In the genomic region with DNA sequence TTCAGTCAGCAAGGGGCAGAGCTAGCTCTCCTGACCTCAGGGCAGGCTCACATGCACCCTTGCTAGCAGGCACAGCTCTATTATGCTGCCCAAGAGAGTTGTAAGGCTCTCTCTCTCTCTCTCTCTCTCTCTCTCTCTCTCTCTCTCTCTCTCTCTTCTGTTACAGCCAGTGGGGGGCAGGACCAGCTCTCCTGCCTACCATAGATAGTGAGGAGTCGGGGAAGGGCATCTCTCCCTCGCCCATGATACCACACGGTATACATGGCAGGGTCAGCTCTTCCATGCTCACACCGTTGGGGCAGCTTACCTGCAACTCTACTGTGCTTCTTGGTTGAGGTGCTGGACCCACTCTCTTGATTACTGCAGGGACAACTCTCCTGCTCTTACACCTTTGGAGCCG, we compare ENCODE assay signal across 25 mouse cellular contexts. TPM values are rescaled to one million over a fixed set of nuclear protein-coding genes. Genes with fewer than 3 reads are reported as not detected.
DNase-seq lines count a peak whose midpoint lies in the region; ATAC-seq lines count a peak whose summit lies in the region.
"Had no signal": no experiment of that assay in that cellular context is flagged by ENCODE, and none has a peak within 500 bp of the region (broad histone marks: within the 10 kb centered on the region; RNA-seq: fewer than 3 reads in every experiment).

No protein-coding gene starts in this region.

- no peaks in the 10 kb centered on the region for H3K36me3 ChIP-seq in liver, embryonic 12.5 days
- no peaks in the 10 kb centered on the region for H3K36me3 ChIP-seq in liver, embryonic 13.5 days
- no peaks in the 10 kb centered on the region for H3K36me3 ChIP-seq in liver, embryonic 15.5 days (replicated peaks)
- H3K36me3 ChIP-seq: forebrain, embryonic 10.5 days; hindbrain, embryonic 10.5 days; hindbrain, embryonic 13.5 days had no signal

- no peak overlapping the region for H3K27ac ChIP-seq in liver, embryonic 12.5 days
- no peak overlapping the region for H3K27ac ChIP-seq in liver, embryonic 13.5 days
- H3K27ac ChIP-seq in liver, embryonic 15.5 days (replicated peaks): no peak overlapping the region
- H3K27ac ChIP-seq: forebrain, embryonic 10.5 days; forebrain, embryonic 13.5 days; heart, adult 2 months; hindbrain, embryonic 10.5 days; hindbrain, embryonic 13.5 days had no signal

- WGBS in liver, embryonic 12.5 days (ENCODE audit: insufficient replicate concordance): 67% methylated on average over 5 of the region's 5 CpGs
- 66% methylated on average over 5 of the region's 5 CpGs for WGBS in liver, embryonic 13.5 days (ENCODE audit: insufficient replicate concordance)
- 51% methylated on average over 5 of the region's 5 CpGs for WGBS in liver, embryonic 15.5 days (ENCODE audit: insufficient replicate concordance)

- ATAC-seq in liver, embryonic 12.5 days: peak; percentile 46
- ATAC-seq in liver, embryonic 13.5 days (ENCODE audit: low read depth): peak; percentile 61
- ATAC-seq in liver, embryonic 15.5 days (ENCODE audit: insufficient read depth): peak; percentile 60; the same call in 1 of the 2 replicates
- ATAC-seq: activated CD4-positive, CD25-positive, alpha-beta regulatory T cell, adult 4 months; CD4-positive, CD25-positive, alpha-beta regulatory T cell, adult 4 months; forebrain, embryonic 13.5 days; forebrain, embryonic 16.5 days; hindbrain, embryonic 16.5 days had no signal

- DNase-seq in liver: no peak
- DNase-seq in liver, embryonic 13.5 days: no peak
- no peak for DNase-seq in layer of hippocampus, adult 9-11 months
- no peak for DNase-seq in cerebellum, adult 9-10 months
- DNase-seq: adrenal gland, adult 8-10 months; adrenal gland, postnatal 25 days; cerebellum, adult 11-12 months; cerebellum, postnatal 10 days; cerebellum, postnatal 36 days; gastrocnemius, postnatal 10 days; gastrocnemius, postnatal 36 days; heart, adult 2 months; heart, postnatal 10 days; heart, postnatal 36 days had no signal

- no peak overlapping the region for H3K9ac ChIP-seq in liver, embryonic 12.5 days
- H3K9ac ChIP-seq in liver, embryonic 13.5 days: no peak overlapping the region
- no peak overlapping the region for H3K9ac ChIP-seq in liver, embryonic 15.5 days
- H3K9ac ChIP-seq: forebrain, embryonic 13.5 days; hindbrain, embryonic 13.5 days had no signal

- no peaks in the 10 kb centered on the region for H3K9me3 ChIP-seq in liver, embryonic 12.5 days (replicated peaks)
- 0 out of 2 replicates have a peak, but pooled peaks cover 3% of the 10 kb centered on the region for H3K9me3 ChIP-seq in liver, embryonic 13.5 days (replicated peaks)
- no peaks in the 10 kb centered on the region for H3K9me3 ChIP-seq in liver, embryonic 15.5 days (replicated peaks)
- H3K9me3 ChIP-seq: forebrain, embryonic 10.5 days; forebrain, embryonic 13.5 days; hindbrain, embryonic 10.5 days; hindbrain, embryonic 13.5 days had no signal

- H3K4me1 ChIP-seq in liver, embryonic 12.5 days: peaks cover 35% of the 10 kb centered on the region
- H3K4me1 ChIP-seq in liver, embryonic 13.5 days (replicated peaks): peaks cover 42% of the 10 kb centered on the region
- peaks cover 37% of the 10 kb centered on the region for H3K4me1 ChIP-seq in liver, embryonic 15.5 days (replicated peaks)
- H3K4me1 ChIP-seq: forebrain, embryonic 10.5 days; forebrain, embryonic 13.5 days; hindbrain, embryonic 10.5 days; hindbrain, embryonic 13.5 days had no signal

- no peak overlapping the region for H3K4me3 ChIP-seq in liver, embryonic 12.5 days
- H3K4me3 ChIP-seq in liver, embryonic 13.5 days (replicated peaks): no peak overlapping the region
- no peak overlapping the region for H3K4me3 ChIP-seq in liver, embryonic 15.5 days (replicated peaks)
- H3K4me3 ChIP-seq: forebrain, embryonic 10.5 days; forebrain, embryonic 13.5 days; heart, adult 2 months; hindbrain, embryonic 10.5 days; hindbrain, embryonic 13.5 days had no signal

- no peaks in the 10 kb centered on the region for H3K27me3 ChIP-seq in liver, embryonic 12.5 days (replicated peaks)
- no peaks in the 10 kb centered on the region for H3K27me3 ChIP-seq in liver, embryonic 13.5 days
- no peaks in the 10 kb centered on the region for H3K27me3 ChIP-seq in liver, embryonic 15.5 days
- H3K27me3 ChIP-seq: forebrain, embryonic 13.5 days; hindbrain, embryonic 13.5 days had no signal

- H3K4me2 ChIP-seq in liver, embryonic 12.5 days: no peak overlapping the region
- no peak overlapping the region for H3K4me2 ChIP-seq in liver, embryonic 13.5 days
- H3K4me2 ChIP-seq in liver, embryonic 15.5 days: no peak overlapping the region
- H3K4me2 ChIP-seq: forebrain, embryonic 13.5 days; heart, embryonic 11.5 days; hindbrain, embryonic 13.5 days had no signal

RNA-seq across cellular contexts. Expression of gene Rabgap1l, which starts 21.2 kb away (rescaled TPM):
- polyA plus RNA-seq in liver, embryonic 12.5 days (2016; fragmentation: Nextera tagmentation; extraction: Ambion mirVana): 55.7 and 55.8 TPM in 2 replicates
- 37.5 and 41.6 TPM in 2 replicates for polyA plus RNA-seq in liver, embryonic 13.5 days (2015; fragmentation: Nextera tagmentation; extraction: Ambion mirVana)
- polyA plus RNA-seq in liver, embryonic 15.5 days (2015; fragmentation: Nextera tagmentation; extraction: Ambion mirVana): 26.5 and 26.7 TPM in 2 replicates
